Mouse (Mus musculus): ENCODE results near the gene Bpi.

Gene Bpi

DNA sequence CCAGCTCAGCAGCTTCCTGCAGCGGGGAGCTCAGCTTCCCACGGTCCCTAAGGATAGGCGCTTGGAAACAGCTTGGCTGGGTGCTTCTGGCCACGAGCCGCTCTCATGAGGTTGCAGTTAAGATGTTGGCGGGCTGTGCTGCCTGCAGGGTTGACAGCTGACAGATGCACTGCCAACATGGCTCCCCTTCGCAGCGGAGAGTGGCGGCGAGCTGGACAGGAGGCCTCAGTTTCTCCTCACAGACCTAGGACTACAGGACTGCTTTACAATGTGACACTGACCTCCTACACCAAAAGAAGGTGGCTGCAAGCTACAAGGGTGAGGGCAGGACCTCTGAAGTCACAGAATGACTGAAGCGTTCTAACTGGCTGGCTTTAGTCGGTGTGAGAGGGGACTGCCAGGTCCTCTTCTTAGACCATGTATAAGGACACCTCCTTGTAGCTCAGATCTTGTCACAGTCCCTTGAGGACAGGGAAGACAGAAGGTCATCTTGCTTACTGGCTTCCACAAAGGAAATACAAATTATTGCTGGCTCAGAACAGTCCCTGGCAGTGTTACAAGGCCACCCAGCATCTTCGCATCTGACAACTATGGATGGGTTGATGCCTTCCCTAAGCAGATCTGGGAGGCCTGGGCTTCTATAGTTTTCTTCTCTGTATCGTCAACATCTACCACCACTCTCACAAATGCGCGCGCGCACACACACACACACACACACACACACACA lies 15.6 kb upstream of the Bpi start:
- DNase-seq (ENCODE audit: low spot score), result no peak

DNA sequence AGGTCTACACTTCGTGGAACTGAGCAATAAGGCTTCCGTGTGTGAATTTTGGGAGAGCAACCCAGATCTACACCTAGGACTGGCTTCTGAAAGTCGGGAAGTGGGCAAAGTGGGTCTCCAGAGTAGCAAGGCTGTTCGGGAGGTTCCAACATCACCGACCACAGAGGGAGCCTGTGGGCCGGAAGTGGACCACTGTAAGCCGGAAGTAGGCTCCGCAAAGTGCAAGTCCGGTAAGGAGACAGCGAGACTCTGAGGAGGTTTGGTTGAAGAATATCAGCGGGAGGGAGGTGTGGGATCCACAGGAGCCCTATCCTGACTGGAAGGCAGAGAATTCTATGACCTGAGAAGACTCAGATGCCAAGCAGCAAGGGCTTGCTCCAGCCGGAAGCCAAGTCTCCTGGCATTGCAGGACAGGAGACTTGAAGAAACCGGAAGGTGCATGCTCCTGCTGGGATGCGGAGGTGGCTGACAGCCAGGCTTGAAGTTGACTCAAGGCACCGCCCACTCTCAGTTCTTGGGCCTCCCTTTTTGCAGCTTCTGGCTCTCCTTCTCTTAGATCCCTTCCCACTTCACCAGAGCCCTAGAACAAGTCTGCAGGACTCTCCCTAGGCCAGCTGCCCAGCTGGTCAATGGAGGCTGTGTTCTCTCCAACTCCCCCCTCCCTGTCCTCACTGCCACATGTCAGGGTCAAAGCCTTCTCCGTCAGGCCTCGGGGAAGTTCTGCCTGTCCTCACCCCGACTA lies 14.6 kb upstream of the Bpi start:
- DNase-seq (ENCODE audit: low spot score), result no peak

DNA sequence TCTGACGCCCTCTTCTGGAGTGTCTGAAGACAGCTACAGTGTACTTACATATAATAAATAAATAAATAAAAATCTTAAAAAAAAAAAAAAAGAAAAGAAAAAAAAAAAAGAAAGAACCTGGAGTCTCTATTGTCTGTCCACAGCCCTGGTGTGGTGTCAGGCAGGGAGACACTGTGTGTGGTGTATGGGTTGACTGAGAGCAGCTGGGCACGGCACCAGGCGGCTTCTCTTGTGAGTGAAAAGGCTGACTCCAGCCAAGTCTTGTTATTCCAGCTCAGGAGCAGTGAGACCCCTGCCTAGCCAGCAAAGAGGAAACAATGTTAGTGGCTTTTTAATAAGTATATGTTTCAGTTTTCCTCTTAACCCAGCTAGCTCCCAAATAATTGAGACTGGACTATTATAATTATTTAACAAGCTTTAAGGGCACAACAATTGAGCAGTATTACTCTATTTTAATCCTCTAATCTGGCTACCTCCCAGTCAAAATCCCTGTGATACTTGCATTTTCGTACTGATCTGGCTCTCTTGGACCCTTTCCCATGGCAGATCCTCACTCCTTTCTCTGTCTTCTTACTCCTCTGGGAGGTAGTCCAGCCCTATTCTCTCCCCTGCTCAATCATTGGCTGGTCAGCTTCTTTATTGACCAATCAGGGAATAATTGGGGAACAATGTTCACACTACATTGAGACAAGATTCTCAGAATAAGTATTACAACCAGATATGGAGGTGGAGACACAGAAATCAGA lies 12.6 kb upstream of the Bpi start:
- DNase-seq (ENCODE audit: low spot score), result no peak

DNA sequence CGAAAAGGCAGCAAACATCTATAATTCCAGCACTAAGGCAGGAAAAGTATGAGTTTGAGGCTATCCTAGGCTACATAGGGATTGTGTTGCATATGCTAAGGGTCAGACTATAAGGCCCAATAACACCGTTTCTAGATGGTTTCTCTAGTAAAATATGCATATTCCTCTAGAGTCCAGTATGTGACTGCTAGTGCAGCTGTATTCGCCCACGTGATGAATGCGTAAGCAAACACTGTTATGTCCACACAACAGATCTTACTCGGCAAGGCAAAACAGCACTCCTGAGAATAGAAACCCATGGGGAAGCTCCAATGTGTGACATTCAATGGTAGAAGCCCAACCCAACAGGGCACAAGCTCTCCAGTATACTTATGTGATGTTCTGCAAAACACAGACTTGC lies 10.0 kb upstream of the Bpi start:
- DNase-seq (ENCODE audit: low spot score), result no peak

DNA sequence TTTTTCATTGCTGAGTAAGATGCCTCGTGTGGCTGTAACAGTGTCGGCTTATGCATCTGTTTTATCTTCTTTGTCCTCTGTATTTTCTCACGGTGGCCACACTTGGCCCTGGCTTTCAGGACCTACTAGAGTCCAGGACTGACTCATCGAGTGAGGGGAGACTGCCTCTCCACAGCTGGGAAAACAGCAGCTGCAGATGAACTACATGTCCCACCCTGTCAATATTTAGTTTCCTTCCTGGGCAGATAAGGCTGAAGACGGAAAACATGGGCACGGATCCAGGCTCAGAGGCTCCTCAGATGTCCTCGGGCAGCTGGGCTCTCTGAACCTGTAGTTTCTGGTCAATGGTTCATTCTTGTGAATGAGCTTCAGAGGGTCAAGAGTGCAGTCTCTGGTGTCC lies 9.6 kb upstream of the Bpi start:
- no peak for DNase-seq (ENCODE audit: low spot score)

DNA sequence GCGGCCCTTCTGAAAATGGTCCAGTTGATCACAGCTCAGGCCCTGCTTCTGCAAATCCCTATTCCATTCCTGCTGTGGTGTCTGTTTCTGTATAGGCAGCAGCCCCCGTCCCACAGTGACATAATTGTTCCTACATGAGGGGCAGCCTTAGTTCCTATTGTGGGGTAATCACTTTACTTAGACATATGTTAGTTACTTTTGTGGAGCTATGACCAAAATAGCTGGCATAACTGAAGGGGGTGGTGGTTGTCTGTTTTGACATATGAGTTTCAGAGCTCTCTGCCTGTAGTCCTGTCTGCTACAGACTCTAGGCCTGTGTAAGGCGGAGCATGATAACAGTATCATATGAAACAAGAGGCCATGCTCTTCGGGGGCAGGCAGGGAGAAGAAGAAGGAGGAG lies 7.3 kb upstream of the Bpi start:
- no peak for DNase-seq (ENCODE audit: low spot score)

DNA sequence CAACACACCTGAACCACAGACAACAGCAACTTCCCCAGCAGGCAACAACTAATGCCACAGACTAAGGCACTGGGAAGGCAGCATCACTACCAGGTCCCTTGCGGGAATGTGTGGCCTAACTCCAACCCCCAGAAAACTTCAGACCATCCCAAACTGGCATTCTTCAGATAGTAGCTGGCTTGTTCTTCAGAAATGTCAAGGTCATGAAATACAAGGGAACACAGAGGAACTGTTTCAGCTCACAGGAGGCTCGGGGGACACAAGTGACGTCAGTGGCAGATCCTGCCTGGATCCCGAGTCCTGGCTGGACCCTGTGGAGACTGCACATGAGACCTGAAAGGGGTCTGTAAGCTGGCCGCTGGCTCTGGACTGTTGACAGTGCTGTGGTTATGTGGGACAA lies 4.1 kb upstream of the Bpi start:
- DNase-seq (ENCODE audit: low spot score), result no peak

DNA sequence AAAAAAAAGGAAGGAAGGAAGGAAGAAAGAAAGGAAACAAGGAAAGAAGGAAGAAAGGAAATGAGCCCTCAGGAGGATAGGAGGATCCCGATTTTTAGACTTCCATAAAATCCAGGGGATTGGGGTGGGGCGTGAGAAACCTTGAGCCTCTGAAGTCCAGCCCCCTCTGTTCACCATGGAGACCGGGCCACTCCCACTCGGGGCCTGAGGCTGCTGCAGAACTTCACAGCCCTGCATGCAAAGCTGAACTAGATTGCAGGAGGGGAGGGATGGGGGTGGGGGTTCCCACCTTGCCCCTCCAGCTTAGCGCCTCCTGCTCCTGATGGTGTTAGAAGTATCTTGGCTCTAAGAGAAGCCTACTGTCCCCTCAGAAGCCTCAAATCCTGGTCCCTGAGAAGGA lies 1.0 kb upstream of the Bpi start:
- DNase-seq (ENCODE audit: low spot score), result no peak

DNA sequence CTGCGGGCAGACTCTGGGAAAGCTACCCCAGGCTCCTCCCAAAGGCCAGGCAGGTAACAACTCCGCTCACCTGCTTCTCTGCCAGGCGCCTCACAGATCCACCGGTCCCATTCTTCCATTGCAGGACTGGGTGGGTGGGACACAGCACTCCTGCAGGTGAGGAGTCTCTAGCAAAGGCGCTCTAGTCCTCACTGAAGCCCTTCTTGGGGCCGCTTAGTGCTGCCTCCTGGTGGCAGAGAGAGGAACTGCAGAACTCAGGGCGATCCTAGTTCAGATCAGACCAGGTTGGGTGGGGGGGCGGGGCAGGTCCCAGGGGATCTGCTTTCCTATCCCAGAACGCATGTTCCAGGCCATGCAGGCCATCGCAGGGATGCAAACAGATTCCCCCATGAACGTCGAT lies 887 bp downstream of the Bpi start:
- peak; percentile 31 for DNase-seq (ENCODE audit: low spot score)

DNA sequence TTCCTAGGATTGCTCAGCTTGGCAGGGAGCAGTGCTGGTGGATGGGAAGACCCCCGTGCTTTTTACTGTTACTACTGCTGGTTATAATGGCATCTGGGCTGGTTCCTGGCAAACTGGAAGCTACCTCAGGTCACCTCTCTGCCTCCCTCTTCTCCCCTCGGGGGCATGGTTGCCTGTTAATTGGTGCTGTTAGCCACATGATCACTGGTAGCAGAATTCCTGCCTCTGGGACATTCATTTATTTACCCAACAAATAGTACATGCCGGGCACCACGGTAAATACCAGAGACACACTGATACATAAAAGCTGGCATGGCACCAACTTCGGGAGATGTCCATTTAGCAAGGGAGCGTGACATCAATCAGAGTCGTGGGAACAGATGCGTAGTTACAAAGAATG lies 1.6 kb downstream of the Bpi start:
- no peak for DNase-seq (ENCODE audit: low spot score)

DNA sequence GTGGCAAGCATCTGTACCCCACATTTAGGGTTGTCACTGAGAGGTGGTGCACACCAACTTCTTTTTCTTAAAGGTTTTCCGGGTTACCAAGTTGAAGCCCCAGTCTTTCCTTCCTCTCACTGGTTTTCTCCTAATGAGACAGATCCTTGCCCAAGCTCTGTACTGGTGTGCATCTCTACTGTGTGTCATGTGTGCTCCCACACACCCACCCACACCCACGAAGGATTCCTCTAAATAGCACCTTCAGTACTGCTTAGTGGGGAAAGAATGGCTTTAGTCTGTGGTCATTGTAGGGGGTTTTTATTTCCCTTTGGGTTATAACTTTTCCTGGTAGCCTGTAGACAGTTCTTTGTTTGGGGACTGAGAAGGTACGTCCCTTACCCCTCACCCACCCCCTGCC lies 7.0 kb downstream of the Bpi start:
- no peak for DNase-seq (ENCODE audit: low spot score)

DNA sequence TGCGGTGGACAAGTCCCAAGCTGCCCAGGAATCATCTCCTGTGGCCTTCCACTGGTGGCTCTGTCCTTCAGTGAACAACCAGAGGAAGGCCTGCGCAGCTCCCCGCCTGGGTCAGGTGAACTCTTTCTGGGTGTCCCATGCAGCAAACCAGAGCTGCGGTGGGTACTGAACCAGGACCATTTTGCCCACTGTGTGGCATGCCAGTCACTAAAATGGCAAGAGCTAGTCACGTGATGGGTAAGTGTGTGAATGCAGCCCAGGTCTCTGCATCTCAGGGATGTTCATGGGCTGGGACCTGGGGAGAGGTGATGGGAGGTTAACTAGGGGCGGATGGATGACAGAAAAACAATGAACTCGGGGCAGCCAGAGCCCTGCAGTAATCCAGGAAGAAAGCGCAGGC lies 12.1 kb downstream of the Bpi start:
- DNase-seq (ENCODE audit: low spot score), result no peak

DNA sequence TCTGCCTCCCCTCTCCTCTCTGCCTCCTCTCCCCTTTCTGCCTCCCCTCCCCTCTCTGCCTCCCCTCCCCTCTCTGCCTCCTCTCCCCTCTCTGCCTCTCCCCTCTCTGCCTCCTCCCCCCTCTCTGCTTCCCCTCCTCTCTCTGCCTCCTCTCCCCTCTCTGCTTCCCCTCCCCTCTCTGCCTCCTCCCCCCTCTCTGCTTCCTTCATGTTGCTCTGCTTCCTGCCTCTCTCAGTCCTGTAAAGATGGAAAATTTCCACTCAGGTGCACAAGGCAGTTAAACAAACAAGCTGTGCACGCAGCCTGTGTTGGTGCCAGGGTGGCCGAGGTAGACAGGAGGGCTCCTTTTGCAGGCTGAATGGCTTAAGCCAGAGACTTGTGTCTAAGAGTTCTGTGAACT lies 15.8 kb downstream of the Bpi start:
- DNase-seq (ENCODE audit: low spot score), result no peak

DNA sequence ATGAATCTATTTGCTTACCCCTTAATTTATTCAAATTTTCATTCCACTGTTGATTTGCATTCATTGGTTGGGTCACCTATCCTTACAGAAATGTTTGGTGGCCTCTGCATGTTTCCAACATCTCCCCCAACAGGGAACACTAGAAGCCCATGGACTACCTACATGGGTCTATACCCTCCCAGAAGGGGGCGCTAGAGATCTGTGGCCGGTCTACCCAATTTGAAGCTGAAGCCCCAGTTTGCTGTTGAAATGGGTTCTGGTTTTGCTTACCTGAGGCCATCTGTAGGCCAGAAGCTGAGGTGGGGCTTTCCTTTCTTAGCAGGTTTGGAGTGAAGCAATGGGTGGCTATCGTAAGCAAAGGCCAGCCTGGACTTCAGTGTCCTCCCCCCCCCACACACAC lies 17.5 kb downstream of the Bpi start:
- DNase-seq (ENCODE audit: low spot score), result peak; percentile 16

DNA sequence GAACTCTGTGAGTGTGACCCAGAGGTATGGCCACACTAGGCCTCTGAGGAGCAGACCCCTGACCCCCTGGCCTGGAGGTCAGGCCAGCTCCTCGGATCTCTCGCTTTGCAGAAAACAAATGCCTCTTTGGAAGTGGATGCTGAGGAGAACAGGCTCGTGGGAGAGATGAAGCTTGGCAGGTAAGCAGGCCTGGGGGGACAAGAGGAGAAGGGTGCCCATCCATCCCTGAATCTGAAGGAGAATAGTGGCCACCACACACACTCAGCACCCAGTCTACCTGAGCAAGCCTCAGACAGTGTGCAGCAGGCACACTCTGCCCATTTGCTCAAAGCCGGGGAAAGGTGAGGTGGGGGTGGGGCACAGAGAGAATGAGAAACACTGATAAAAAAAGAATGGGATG lies 17.9 kb downstream of the Bpi start:
- no peak for DNase-seq (ENCODE audit: low spot score)

DNA sequence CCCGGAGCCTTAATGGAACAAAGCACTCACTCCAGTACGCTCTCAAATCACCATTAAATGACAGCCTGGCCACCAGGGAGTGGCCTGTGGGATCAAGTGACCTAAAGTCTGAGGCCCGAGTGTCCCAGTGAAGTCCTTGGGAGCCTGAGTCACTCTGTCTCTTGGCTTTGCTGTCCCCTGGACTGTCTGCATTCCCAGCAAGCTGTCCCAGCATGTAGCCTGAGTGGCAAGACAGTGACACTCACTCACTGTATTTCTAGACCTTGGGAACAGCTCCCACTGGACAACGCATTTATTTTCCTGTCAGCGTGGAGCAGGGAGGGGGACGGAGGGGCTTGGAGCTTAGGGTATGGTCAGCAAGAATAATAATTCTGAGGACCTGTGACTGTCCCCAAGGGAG lies 18.6 kb downstream of the Bpi start:
- DNase-seq (ENCODE audit: low spot score), result no peak

DNA sequence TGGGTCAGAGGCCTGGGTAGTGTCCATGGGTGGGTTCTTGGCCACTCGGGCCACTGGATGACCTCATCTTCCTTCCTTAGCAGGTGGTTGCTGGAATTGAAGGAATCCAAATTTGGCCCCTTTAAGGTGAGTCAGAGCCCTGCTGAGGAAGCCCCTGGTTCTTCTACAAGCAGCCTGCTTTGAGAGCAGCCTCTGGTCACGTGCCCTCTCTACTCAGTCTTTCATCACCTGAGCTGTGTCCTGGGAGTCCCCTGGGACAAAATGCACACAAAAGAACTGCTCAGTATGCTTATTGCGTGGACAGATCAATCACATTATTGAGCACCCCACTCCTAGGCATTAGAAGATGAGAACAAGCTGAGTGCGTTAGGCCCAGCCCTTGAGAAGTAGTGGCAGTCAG lies 19.0 kb downstream of the Bpi start:
- DNase-seq (ENCODE audit: low spot score), result no peak

DNA sequence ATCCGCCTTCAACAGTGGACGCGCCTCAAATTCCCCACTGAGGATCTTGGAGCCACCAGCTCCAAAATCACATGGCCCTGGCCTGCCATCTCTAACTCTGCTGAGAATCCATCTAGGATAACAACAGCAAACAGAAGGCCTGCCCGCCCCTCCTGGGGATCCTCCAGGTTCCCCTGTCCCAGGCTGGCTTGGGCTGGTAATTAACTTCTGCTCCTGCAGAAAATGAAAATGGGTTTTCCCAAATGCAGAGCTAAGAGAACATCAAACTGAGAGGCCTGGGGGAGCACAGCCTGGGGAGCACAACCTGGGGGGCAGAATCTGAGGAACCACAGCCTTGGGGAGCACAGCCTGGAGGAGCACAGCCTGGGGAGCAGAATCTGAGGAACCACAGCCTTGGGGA lies 21.8 kb downstream of the Bpi start:
- DNase-seq (ENCODE audit: low spot score), result no peak

DNA sequence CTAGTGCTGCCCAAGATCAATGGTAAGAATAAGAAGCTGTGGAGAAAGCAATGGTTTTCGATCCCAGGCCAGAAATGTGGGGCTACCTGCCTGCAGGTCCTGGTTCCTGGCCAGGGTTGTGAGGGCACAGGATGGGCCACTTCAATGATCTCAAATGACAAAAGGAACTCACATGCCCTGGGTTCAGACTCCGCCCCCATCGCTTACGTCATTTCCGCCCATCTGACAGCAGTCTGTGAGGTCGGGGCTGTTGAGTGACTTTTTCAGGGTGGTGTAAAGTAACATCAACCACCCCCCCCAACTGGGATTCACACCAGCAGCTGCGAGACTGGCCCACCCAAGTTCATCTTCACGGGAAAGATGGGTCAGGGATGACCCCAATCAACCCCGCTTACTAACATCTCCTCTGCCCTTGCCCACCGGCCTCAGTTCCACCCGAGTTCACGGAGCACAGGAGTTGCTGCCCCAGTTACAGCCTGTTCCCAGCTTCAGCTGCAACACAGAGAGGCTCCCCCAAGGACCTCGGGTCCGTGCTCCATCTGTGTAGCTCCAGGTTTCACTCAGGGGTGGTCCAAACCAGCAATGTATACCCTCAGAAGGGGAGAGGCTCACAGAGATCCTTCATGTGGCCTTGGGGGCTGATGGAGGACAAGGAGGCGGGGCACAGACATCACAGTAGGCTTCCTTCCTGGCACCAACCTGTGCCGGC lies 23.8 kb downstream of the Bpi start:
- DNase-seq (ENCODE audit: low spot score), result no peak

DNA sequence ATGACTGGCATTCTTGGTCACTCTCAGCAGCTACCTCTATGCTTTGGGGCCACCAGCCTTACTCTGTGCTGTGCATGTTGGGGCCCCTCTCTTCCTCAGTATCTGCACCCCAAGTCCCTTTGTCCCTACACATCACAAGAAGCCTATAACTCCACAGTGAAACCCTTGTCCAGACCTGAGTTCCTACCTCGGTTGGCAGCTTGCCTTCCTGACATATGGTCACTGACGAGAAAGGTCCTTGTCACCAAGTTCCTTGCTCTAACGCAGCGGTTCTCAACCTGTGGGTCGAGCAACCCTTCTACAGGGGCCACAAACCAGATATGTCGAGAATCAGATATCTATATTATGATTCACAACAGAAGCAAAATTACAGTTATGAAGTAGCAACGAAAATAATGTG lies 25.2 kb downstream of the Bpi start:
- DNase-seq (ENCODE audit: low spot score), result no peak

DNA sequence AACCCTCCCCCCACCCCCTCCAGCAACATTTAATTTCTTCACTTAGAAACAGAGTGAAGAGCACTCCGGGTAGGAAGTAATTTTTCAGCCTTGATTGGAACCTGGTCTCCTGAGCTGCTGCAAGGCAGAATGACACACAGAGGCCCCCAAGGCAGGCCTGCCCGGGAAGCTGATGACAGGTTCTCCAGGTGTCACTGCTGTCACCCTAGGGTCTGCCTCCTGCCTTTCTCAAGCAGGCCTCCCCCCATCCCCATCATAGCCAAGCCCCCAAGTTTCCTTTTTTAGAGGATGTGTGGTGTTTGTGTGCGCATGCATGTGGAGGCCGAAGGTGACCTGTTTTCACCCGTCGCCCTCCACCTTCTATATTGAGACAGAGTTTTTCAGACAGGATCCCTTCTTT lies 25.9 kb downstream of the Bpi start:
- DNase-seq (ENCODE audit: low spot score), result no peak

DNA sequence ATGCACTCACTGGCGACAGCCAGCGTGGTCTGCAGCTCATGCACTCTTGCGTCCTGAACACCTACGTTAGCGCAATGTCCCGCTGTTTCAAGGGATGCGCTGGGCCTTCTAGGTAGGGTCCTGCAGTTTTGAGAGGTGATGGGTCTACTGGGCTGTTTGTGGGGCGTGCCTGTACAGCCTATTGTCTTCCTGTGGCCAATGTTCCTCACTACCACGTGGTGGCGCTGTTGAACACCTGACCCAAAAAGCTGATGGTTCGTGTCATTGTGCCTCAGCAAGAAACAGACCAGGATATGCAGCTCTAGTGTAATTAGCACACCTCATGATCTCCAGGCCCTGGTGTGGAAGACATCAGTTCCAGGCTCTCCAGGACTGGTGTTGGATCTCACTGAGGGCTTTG lies 26.7 kb downstream of the Bpi start:
- peak; percentile 61 for DNase-seq (ENCODE audit: low spot score)

DNA sequence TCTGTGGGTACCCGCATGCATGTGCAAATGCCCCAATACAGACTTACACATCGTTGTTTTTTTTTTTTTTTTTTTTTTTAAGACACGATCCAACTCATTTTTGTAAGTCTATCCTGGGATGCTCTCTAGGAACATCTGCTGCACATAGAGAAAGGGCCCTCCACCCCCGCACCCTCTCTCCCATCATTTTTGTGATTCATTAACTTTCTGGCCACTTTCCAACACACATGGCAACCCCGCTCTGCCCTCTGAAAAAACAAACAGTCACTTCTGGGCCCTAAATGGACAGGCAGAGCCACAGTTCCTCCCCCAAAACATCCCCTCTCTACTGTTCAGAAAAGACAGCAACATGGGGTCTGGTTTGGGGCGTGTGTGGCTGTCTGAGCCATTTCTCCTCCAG lies 27.8 kb downstream of the Bpi start:
- no peak for DNase-seq (ENCODE audit: low spot score)

All from T-cell, adult 2 months (primary cell).